Mouse (Mus musculus) stomach, embryonic 15.5 days (tissue): ENCODE results near the gene Cds1. TPM values are rescaled to one million over a fixed set of nuclear protein-coding genes. Genes with fewer than 3 reads are reported as not detected.
A peak's percentile ranks its signal among the peaks of the same experiment; 100 is the strongest.

Source experiments
- ATAC-seq: fragments of 200-750 bp; cut with Nextera tagmentation; 2 replicates; pipeline ENCODE4 v1.8.0; 2017; ENCODE audit warnings: low read depth, moderate number of reproducible peaks, moderate TSS enrichment; ENCODE audit not compliant: insufficient read depth, low FRiP score
- H3K27ac ChIP-seq: fragments of 300-500 bp; sonication (generic); 2 replicates; pipeline ENCODE4 v1.5.1; 2015; ENCODE audit warnings: mild to moderate bottlenecking, inconsistent platforms
- H3K27me3 ChIP-seq: fragments of 300-500 bp; sonication (generic); replicated peaks from 2 replicates; pipeline ENCODE4 v1.6.1; 2015; ENCODE audit warnings: inconsistent platforms
- H3K36me3 ChIP-seq: fragments of 300-500 bp; sonication (generic); 2 replicates; pipeline ENCODE4 v1.6.1; 2015; ENCODE audit warnings: inconsistent platforms
- H3K4me1 ChIP-seq: fragments of 300-500 bp; sonication (generic); 2 replicates; pipeline ENCODE4 v1.6.1; 2015; ENCODE audit warnings: inconsistent platforms
- H3K4me2 ChIP-seq: fragments of 300-500 bp; sonication (generic); 2 replicates; pipeline ENCODE4 v1.6.1; 2015; ENCODE audit warnings: mild to moderate bottlenecking, inconsistent platforms
- H3K4me3 ChIP-seq: fragments of 300-500 bp; sonication (generic); replicated peaks from 2 replicates; pipeline ENCODE4 v1.5.1; 2015; ENCODE audit warnings: inconsistent platforms
- H3K9ac ChIP-seq: fragments of 300-500 bp; sonication (generic); 2 replicates; pipeline ENCODE4 v1.6.1; 2015; ENCODE audit warnings: inconsistent platforms
- H3K9me3 ChIP-seq: fragments of 300-500 bp; sonication (generic); 2 replicates; pipeline ENCODE4 v1.6.1; 2016; ENCODE audit warnings: inconsistent platforms
- WGBS: fragments of 180-500 bp; shearing (Covaris S2); methylation state at CpG from one replicate; pipeline ENCODE4 v1.1.7; 2015; 5-methylcytosine and 5-hydroxymethylcytosine counted together
- polyA plus RNA-seq: library from polyadenylated mRNA; unstranded; fragments of >200 nt; fragmentation: Nextera tagmentation; extraction: Ambion mirVana; gene quantifications from 2 replicates; pipeline ENCODE4 v1.2.1, GENCODE M21; 2015

The Cds1 gene
- polyA plus RNA-seq, 1 experiment from 2014 or later = 6.5 TPM

DNA sequence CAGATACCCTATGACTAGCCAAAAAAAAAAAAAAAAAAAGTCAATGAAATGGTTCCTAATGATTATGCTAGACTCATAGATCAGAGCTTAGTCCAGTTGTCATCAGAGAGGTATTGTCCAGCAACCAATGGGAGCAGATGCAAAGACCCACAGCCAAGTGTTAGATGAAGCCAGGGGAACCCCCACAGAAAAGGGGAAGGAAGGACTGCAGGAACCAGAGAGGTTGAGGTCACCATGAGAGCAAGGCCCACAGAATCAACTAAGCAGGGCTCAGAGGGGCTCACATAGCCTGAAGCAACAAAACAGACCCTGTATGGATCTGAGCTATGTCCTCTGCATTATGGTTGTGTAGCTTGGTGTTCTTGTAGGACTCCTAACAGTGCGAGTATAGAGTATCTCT is 11.2 kb upstream of the Cds1 start:
- WGBS = 62% methylated on average over 1 of the region's 1 CpGs
- Histone ChIP-seq H3K4me2 (no peak overlapping the region), H3K9ac (no peak overlapping the region), H3K27me3 (no peaks in the 10 kb centered on the region), H3K4me3 (no peak overlapping the region), H3K4me1 (no peaks in the 10 kb centered on the region), H3K9me3 (no peaks in the 10 kb centered on the region), H3K36me3 (no peaks in the 10 kb centered on the region), H3K27ac (no peak overlapping the region)
- no peak for ATAC-seq

DNA sequence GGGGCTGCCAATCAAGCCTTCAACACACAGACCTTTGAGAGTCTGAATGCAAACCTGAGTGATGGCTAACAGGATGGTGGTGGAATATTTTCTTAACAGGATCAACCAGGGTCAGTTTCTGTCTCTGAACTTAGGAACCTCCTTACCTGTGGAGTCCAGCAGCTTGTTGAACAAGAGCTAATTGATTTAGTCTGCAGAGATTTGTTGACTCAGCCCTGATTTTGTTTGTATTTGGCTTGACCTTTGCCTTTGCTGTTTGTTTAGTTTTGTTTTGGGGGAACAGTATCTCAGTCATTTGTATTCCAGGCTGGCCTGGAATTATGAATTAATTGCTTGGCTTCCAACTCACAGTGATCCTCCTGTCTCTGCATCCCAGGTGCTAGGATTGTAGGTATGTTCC is 7.3 kb upstream of the Cds1 start:
- H3K4me2 ChIP-seq = no peak overlapping the region
- no peaks in the 10 kb centered on the region for H3K36me3 ChIP-seq
- no peaks in the 10 kb centered on the region for H3K4me1 ChIP-seq
- H3K4me3 ChIP-seq = no peak overlapping the region
- no peaks in the 10 kb centered on the region for H3K9me3 ChIP-seq
- no peak for ATAC-seq
- H3K27me3 ChIP-seq = 0 out of 2 replicates have a peak, but pooled peaks cover 3% of the 10 kb centered on the region
- H3K27ac ChIP-seq = no peak overlapping the region
- no peak overlapping the region for H3K9ac ChIP-seq

DNA sequence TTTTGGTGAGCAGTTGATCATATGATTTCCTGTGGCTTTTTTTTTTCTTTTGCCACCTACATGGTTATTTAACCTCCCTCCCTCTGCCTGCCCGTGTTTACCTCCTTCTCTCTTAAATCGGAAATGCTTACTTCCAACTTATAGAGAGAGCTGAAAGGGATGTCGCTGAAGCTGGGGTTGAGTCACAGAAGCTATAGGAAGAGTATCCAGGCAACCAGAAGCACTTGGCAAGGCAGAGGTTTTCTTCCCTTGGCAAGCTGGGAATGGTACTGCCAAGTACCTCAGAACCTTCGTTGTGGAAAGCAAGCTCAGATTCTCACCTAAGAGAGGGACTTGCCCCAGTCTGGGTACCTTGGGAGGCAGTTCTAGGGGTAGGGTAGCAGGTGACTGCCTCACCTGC is 3.2 kb upstream of the Cds1 start:
- WGBS = 69% methylated on average over 4 of the region's 4 CpGs
- Histone ChIP-seq H3K27ac (no peak overlapping the region), H3K4me1 (0 out of 2 replicates have a peak, but pooled peaks cover 9% of the 10 kb centered on the region), H3K4me2 (no peak overlapping the region), H3K27me3 (peaks cover 12% of the 10 kb centered on the region), H3K4me3 (no peak overlapping the region), H3K36me3 (no peaks in the 10 kb centered on the region), H3K9me3 (no peaks in the 10 kb centered on the region), H3K9ac (no peak overlapping the region)
- no peak for ATAC-seq

DNA sequence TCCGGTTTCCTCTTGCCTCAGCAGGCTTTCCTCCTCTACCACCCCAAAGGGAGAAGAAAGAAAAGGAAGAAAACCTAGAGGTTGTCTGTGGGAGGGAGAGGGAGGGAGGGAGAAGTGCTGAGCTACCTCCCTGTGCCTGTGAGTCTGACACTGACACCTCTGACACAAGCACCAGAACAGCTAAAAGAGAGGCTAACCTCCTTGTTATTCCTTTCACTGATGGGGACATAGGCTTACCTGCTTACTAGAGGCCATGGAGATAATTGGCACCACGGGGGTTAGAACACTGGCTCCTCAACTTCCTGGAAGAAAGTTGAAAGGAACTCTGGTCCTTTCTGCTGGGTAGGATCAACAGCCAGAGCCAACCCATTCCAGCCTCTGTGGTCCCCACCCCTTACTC is 1.4 kb upstream of the Cds1 start:
- 17% methylated on average over 2 of the region's 2 CpGs for WGBS
- no peak overlapping the region for H3K27ac ChIP-seq
- H3K9ac ChIP-seq = no peak overlapping the region
- no peaks in the 10 kb centered on the region for H3K9me3 ChIP-seq
- H3K4me2 ChIP-seq = no peak overlapping the region
- H3K4me3 ChIP-seq = no peak overlapping the region
- H3K27me3 ChIP-seq = peaks cover 15% of the 10 kb centered on the region
- 0 out of 2 replicates have a peak, but pooled peaks cover 9% of the 10 kb centered on the region for H3K4me1 ChIP-seq
- ATAC-seq = no peak
- no peaks in the 10 kb centered on the region for H3K36me3 ChIP-seq

DNA sequence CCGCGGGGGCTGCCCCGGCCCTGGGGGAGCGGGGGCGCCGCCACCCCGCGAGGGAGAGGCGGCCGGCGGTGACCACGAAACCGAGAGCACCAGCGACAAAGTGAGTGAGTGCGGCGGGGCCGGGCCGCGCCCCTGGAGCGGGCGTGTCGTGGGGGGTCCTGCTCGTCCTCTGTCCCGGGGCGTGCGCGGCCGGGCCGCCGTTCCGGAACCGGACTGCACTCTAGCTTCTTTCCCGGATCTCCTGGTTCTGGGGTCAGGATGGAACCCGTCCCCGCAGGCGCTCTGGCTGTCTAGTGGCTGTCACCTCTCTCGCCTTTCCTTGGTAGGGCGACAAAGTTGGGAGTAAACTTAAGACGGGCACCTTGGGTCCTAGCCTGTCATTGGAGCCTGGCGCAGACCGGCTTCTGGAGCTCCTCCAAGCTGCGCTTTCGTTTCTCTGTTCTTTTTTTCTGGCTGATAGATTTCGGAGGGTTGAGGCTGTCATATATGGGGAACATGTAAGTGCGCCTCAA is 516 bp downstream of the Cds1 start:
- Histone ChIP-seq H3K27me3 (peaks cover 22% of the 10 kb centered on the region), H3K27ac (0 out of 2 replicates have a peak overlapping the region, but pooled peaks have one; percentile 16), H3K4me3 (peak overlapping the region; percentile 79), H3K9me3 (no peaks in the 10 kb centered on the region), H3K9ac (peak overlapping the region; percentile 54), H3K4me2 (peak overlapping the region; percentile 99), H3K4me1 (0 out of 2 replicates have a peak, but pooled peaks cover 9% of the 10 kb centered on the region), H3K36me3 (no peaks in the 10 kb centered on the region)
- ATAC-seq = peak; percentile 38
- WGBS = under 1% methylated on average over 43 of the region's 45 CpGs

DNA sequence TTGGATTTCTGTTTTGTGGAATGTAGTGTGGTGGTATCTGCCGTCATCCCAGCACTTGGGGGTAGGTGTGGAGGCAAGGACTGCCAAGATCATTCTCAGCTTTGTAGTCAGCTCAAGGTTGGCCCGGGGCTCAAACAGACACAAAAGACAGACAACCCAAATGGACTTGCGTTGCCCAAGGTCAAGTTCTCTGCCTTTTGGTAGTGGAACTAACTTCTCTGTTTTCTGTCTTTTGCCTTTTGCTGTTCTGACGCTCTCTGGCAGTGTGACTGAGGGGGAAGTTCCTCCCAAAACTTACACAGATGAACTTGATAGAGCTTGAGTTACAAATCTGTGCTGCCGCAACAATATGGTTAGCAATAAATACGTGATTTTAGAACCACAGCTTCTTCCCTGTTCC is 1.3 kb downstream of the Cds1 start:
- H3K4me2 ChIP-seq = peak overlapping the region; percentile 99
- H3K27me3 ChIP-seq = peaks cover 22% of the 10 kb centered on the region
- H3K9ac ChIP-seq = no peak overlapping the region
- WGBS = 18% methylated on average over 6 of the region's 6 CpGs
- H3K36me3 ChIP-seq = no peaks in the 10 kb centered on the region
- no peaks in the 10 kb centered on the region for H3K9me3 ChIP-seq
- peak overlapping the region; percentile 79 for H3K4me3 ChIP-seq
- 0 out of 2 replicates have a peak, but pooled peaks cover 9% of the 10 kb centered on the region for H3K4me1 ChIP-seq
- no peak overlapping the region for H3K27ac ChIP-seq
- no peak for ATAC-seq

DNA sequence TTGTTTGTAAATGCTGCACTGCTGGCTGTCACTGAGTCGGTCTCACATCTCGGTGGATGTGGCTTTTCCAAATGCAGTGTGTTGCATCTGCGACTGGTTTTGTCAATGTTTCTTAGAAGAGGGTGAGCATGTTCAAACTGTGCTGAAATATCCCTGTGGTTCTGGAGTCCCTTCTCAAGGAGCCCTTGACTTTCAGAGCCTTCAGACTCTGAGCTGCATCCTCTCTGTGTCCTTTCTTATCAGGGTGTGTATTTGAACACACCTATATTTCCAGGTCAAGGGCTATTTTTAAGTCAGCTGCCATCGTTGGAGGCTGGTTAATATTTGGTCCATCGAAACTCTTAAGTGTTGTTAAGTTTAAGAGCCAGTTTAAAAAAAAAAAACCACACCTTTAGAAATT is 2.2 kb downstream of the Cds1 start:
- H3K9ac ChIP-seq = no peak overlapping the region
- H3K4me2 ChIP-seq = no peak overlapping the region
- peaks cover 22% of the 10 kb centered on the region for H3K27me3 ChIP-seq
- H3K27ac ChIP-seq = no peak overlapping the region
- ATAC-seq = no peak
- H3K4me1 ChIP-seq = 0 out of 2 replicates have a peak, but pooled peaks cover 9% of the 10 kb centered on the region
- H3K36me3 ChIP-seq = no peaks in the 10 kb centered on the region
- no peak overlapping the region for H3K4me3 ChIP-seq
- no peaks in the 10 kb centered on the region for H3K9me3 ChIP-seq
- WGBS = 54% methylated on average over 5 of the region's 5 CpGs

DNA sequence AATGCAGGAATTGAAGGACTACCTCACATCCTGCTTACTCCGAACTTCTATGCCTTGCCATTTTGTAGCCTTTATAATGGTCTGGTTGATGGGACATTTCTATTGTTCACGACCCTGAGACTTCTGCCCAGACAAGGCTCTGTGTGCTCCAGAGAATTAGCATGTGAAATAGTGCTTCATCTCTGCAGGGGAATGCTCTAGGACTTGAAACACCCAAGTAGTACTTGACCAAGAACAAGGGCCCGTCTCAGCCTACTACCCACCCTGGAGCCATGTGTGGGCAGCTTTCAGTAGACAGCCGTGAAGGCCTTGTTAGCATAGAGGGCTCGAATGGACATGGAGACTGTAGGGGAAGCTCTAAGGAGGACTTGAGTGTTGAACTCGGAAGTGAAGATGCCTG is 2.6 kb downstream of the Cds1 start:
- no peaks in the 10 kb centered on the region for H3K36me3 ChIP-seq
- peaks cover 19% of the 10 kb centered on the region for H3K27me3 ChIP-seq
- 80% methylated on average over 6 of the region's 6 CpGs for WGBS
- ATAC-seq = no peak
- no peak overlapping the region for H3K27ac ChIP-seq
- H3K4me2 ChIP-seq = no peak overlapping the region
- no peak overlapping the region for H3K4me3 ChIP-seq
- H3K4me1 ChIP-seq = 0 out of 2 replicates have a peak, but pooled peaks cover 9% of the 10 kb centered on the region
- no peaks in the 10 kb centered on the region for H3K9me3 ChIP-seq
- no peak overlapping the region for H3K9ac ChIP-seq

DNA sequence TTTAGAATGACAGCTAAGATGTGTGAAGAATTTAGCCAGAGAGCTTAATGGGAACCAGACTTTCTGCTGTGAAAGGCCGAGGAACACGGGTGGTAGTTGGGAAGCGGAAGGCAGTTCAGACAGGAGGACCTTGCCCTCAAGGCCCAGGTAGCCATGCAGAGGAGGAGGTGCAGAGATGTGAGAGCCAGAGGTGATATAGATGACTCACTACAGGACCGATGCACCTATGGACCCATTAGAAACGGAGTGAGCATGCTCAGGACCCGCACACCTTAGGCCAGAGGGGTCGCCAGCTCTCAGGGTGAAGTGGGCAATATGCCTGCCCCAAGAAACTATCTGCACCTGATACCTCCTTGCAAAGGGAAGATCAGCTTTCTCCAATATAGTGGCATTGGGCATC is 3.6 kb downstream of the Cds1 start:
- 88% methylated on average over 7 of the region's 7 CpGs for WGBS
- Histone ChIP-seq H3K36me3 (no peaks in the 10 kb centered on the region), H3K27me3 (peaks cover 15% of the 10 kb centered on the region), H3K27ac (no peak overlapping the region), H3K4me3 (no peak overlapping the region), H3K9ac (no peak overlapping the region), H3K9me3 (no peaks in the 10 kb centered on the region), H3K4me1 (0 out of 2 replicates have a peak, but pooled peaks cover 9% of the 10 kb centered on the region), H3K4me2 (no peak overlapping the region)
- no peak for ATAC-seq

DNA sequence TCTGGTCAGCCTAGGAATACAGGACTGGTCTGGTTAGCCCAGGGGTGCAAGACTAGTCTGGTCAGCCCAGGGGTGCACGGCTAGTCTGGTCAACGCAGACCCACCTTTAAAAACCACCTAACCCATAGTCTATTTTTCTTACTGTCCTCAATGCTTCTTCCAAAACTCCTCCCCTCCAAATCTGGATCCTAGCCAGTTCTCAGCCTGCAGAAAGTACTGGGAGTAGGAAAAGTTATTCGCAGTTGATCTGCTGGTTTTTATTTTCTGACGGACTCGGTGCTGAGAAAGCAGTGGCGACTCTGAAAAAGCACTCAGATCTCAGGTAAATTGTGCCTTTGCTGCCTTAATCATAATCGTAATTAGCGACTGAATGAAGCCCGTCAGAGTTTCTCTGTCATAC is 7.7 kb downstream of the Cds1 start:
- Histone ChIP-seq H3K4me1 (no peaks in the 10 kb centered on the region), H3K36me3 (no peaks in the 10 kb centered on the region), H3K9me3 (no peaks in the 10 kb centered on the region), H3K4me2 (no peak overlapping the region), H3K27ac (no peak overlapping the region), H3K27me3 (peaks cover 10% of the 10 kb centered on the region; the same call in 1 of the 2 replicates), H3K9ac (no peak overlapping the region), H3K4me3 (no peak overlapping the region)
- 77% methylated on average over 9 of the region's 9 CpGs for WGBS
- ATAC-seq = no peak; the same call in 1 of the 2 replicates

DNA sequence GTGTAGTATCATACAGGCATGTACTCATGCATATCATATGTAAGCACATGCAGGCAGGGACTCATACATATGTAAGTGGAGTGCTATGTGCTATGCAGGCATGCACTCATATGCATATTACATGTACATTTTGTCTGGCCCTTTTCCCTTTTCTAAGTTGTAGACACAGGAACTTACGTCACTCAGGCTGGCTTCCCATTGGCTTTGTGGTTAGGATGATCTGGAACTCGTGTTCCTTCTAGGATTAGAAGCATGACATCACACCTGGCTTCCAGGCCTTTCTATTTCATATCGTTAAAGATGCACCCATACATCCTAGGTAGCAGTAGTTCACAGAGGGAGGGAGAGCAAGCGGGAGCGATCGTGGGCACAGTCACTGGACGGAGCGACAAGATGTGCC is 10.3 kb downstream of the Cds1 start:
- no peak for ATAC-seq
- H3K9me3 ChIP-seq = no peaks in the 10 kb centered on the region
- no peak overlapping the region for H3K9ac ChIP-seq
- no peaks in the 10 kb centered on the region for H3K27me3 ChIP-seq
- no peak overlapping the region for H3K4me3 ChIP-seq
- no peak overlapping the region for H3K27ac ChIP-seq
- 89% methylated on average over 8 of the region's 8 CpGs for WGBS
- no peaks in the 10 kb centered on the region for H3K36me3 ChIP-seq
- H3K4me1 ChIP-seq = 0 out of 2 replicates have a peak, but pooled peaks cover 7% of the 10 kb centered on the region
- H3K4me2 ChIP-seq = no peak overlapping the region

DNA sequence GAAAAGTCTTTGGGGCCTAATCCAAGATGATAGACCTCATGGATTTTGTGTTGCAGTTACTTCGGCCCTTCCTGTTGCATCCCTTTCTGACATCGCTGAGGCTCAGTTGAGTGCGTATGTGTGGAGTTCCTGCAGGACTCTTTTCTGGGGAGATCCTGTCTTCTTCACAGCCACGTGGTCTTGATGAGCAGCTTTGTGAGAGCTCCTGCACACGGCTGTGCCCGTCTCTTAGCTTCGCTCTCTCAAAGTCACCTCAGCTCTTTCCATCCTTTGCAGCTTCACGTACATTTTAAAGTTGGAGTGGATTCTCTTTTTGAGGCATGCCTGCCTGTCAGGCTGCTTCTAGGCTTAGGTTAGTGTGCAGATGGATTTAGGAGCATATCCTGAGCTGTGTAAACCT is 11.6 kb downstream of the Cds1 start:
- H3K27ac ChIP-seq = no peak overlapping the region
- no peaks in the 10 kb centered on the region for H3K27me3 ChIP-seq
- H3K4me1 ChIP-seq = 0 out of 2 replicates have a peak, but pooled peaks cover 7% of the 10 kb centered on the region
- no peak overlapping the region for H3K4me2 ChIP-seq
- no peak overlapping the region for H3K9ac ChIP-seq
- H3K4me3 ChIP-seq = no peak overlapping the region
- WGBS = 77% methylated on average over 8 of the region's 8 CpGs
- no peaks in the 10 kb centered on the region for H3K9me3 ChIP-seq
- no peaks in the 10 kb centered on the region for H3K36me3 ChIP-seq
- no peak for ATAC-seq

DNA sequence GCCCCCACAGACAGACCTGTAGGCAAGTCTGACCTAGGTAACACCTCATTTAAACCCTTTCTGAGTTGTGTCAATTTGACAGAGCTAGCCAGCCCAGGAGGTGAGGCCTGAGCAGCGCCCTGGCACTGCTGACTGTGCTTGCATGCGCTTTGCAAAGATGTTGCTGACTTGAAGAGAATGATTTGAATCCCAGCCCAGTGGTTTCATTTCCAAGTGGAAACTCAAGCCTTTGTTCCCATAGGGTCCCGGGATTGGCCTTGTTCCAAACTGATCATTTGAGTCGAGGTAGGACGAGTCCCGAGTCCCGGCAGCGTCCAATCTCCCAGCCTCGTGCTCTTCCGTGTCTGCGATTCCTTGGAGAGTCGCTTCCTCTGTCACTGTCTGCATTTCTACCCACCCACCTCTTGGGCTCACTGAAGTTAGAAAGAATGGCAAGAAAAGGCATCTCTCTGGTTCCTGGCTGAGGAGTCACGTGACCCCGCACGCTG is 14.5 kb downstream of the Cds1 start:
- no peak for ATAC-seq
- 0 out of 2 replicates have a peak, but pooled peaks cover 11% of the 10 kb centered on the region for H3K4me1 ChIP-seq
- no peaks in the 10 kb centered on the region for H3K36me3 ChIP-seq
- H3K27ac ChIP-seq = no peak overlapping the region
- no peak overlapping the region for H3K9ac ChIP-seq
- no peaks in the 10 kb centered on the region for H3K9me3 ChIP-seq
- 79% methylated on average over 15 of the region's 15 CpGs for WGBS
- no peaks in the 10 kb centered on the region for H3K27me3 ChIP-seq
- H3K4me2 ChIP-seq = no peak overlapping the region
- no peak overlapping the region for H3K4me3 ChIP-seq
